Mouse (Mus musculus) forebrain, postnatal 0 days (tissue): ENCODE results near the gene Actg1. TPM values are rescaled to one million over a fixed set of nuclear protein-coding genes. Genes with fewer than 3 reads are reported as not detected.

ENCODE experiments used
- ATAC-seq: fragments of 200-750 bp; cut with Nextera tagmentation; 2 replicates; pipeline ENCODE4 v1.8.0; 2017; ENCODE audit warnings: mild to moderate bottlenecking, moderate library complexity
- DNase-seq: peaks from one replicate; pipeline ENCODE4 v3.0.0-alpha.2; 2015
- H3K27ac ChIP-seq: fragments of 300-500 bp; sonication (generic); 2 replicates; pipeline ENCODE4 v1.5.1; 2014; ENCODE audit warnings: low read depth, mild to moderate bottlenecking, antibody characterized with exemption, low read length, moderate library complexity, mixed read lengths
- H3K27me3 ChIP-seq: fragments of 300-500 bp; sonication (generic); 2 replicates; pipeline ENCODE4 v1.6.1; 2014; ENCODE audit warnings: mild to moderate bottlenecking, low read length, mixed read lengths; ENCODE audit not compliant: insufficient read depth
- H3K36me3 ChIP-seq: fragments of 300-500 bp; sonication (generic); 2 replicates; pipeline ENCODE4 v1.6.1; 2014; ENCODE audit warnings: mild to moderate bottlenecking, moderate library complexity; ENCODE audit not compliant: insufficient read depth
- H3K4me1 ChIP-seq: fragments of 300-500 bp; sonication (generic); 2 replicates; pipeline ENCODE4 v1.6.1; 2014; ENCODE audit warnings: antibody characterized with exemption; ENCODE audit not compliant: insufficient read depth
- H3K4me2 ChIP-seq: fragments of 300-500 bp; sonication (generic); 2 replicates; pipeline ENCODE4 v1.6.1; 2014; ENCODE audit warnings: low read depth, mild to moderate bottlenecking, moderate library complexity
- H3K4me3 ChIP-seq: fragments of 300-500 bp; sonication (generic); 2 replicates; pipeline ENCODE4 v1.5.1; 2014; ENCODE audit warnings: low read depth, low read length, mixed read lengths
- H3K9ac ChIP-seq: fragments of 300-500 bp; sonication (generic); 2 replicates; pipeline ENCODE4 v1.6.1; 2014; ENCODE audit warnings: mild to moderate bottlenecking
- H3K9me3 ChIP-seq: fragments of 300-500 bp; sonication (generic); 2 replicates; pipeline ENCODE4 v1.6.1; 2016; ENCODE audit warnings: low read length
- CTCF ChIP-seq: sonication (generic); IDR thresholded peaks from 2 replicates; pipeline ENCODE4 v1.5.1; 2016; ENCODE audit warnings: antibody characterized with exemption, control low read depth, low read depth
- WGBS: fragments of 180-500 bp; shearing (Covaris S2); extraction: QIAGEN DNeasy Blood & Tissue Kit; methylation state at CpG from one replicate; pipeline ENCODE4 v1.1.7; 2014; 5-methylcytosine and 5-hydroxymethylcytosine counted together
- polyA plus RNA-seq: library from polyadenylated mRNA; unstranded; fragments of >200 nt; fragmentation: Nextera tagmentation; extraction: Ambion mirVana; gene quantifications from 2 replicates; pipeline ENCODE4 v1.2.1, GENCODE M21; 2015
- total RNA-seq: library from RNA; depleted of rRNA; stranded (reverse); fragments of >200 nt; gene quantifications from 2 replicates; pipeline ENCODE4 v1.2.3, GENCODE M21; 2014

The Actg1 gene
- total and polyA plus RNA-seq, 2 experiments from 2014 or later: 2,516 to 4,381 TPM

DNA sequence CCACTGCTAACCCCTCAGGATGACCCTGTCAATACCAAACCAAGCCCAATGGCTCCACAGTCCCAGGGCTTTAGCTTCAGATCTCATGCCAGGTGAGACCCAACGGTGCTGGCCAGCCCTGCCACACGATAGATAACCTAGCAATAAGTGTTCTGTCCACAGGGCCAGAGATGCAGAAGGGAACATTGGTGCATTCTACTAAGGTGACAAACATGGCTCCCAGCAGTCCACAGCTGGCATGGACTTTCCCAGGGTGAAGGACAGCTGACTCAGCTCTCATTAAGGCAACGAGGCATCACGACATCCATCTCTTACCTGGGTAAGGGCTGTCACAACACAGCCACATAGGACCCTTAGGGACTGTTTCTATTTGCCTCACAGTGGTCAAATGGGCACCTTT is 32.8 kb upstream of the Actg1 start:
- Histone ChIP-seq H3K27me3 (no peaks in the 10 kb centered on the region), H3K4me1 (peaks cover 11% of the 10 kb centered on the region; the same call in 1 of the 2 replicates), H3K36me3 (peaks cover 65% of the 10 kb centered on the region), H3K4me2 (no peak overlapping the region), H3K27ac (no peak overlapping the region), H3K9ac (no peak overlapping the region), H3K9me3 (no peaks in the 10 kb centered on the region), H3K4me3 (no peak overlapping the region)
- no peak for TF ChIP-seq CTCF
- DNase-seq (no peak), ATAC-seq (no peak)
- WGBS: 87% methylated on average over 4 of the region's 4 CpGs

DNA sequence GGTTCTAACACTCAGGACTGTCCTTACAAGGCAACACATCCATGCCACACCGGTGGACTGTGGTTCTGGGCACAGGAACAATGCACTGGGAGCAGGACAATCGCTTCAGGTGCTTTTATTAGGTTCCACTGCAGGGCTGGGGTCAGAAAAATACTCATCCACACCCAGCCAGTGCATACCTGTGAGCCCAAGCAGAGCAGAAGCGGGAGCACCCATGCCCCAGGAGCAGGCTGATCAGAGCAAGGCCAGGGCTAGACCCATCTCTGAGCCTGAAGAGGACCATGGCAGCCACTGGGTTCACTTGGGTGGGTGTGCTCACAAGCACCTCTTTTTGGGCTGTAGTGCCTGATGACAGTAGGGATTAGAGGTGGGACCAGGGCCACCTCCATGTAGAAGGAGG is 31.9 kb upstream of the Actg1 start:
- WGBS: 95% methylated on average over 3 of the region's 3 CpGs
- DNase-seq: no peak
- no peak overlapping the region for H3K4me3 ChIP-seq

GRCm38 (mm10) chr11:120378611-120379540 is 30.5 kb upstream of the Actg1 start, which contains the start of gene Faap100:
TSS of gene Faap100 (minus strand) at chr11:120378764.
- peak within 1 kb of the TSS; percentile 94 for H3K4me2 ChIP-seq
- DNase-seq (peak; percentile 97), ATAC-seq (peak; percentile 92)
- H3K9me3 ChIP-seq: no peaks in the 10 kb centered on the region
- no peaks in the 10 kb centered on the region for H3K27me3 ChIP-seq
- H3K4me3 ChIP-seq: peak within 1 kb of the TSS; percentile 86
- H3K9ac ChIP-seq: peak within 1 kb of the TSS; percentile 75
- peak; percentile 79 for TF ChIP-seq CTCF
- 10% methylated on average over 53 of the region's 54 CpGs for WGBS
- H3K27ac ChIP-seq: peak within 1 kb of the TSS; percentile 82
- peaks cover 11% of the 10 kb centered on the region; the same call in 1 of the 2 replicates for H3K4me1 ChIP-seq
- peaks cover 66% of the 10 kb centered on the region for H3K36me3 ChIP-seq

More for the DNA sequence above, 31.9 kb upstream of the Actg1 start:
- H3K9ac ChIP-seq: no peak overlapping the region
- peaks cover 11% of the 10 kb centered on the region; the same call in 1 of the 2 replicates for H3K4me1 ChIP-seq
- H3K27ac ChIP-seq: no peak overlapping the region
- peaks cover 64% of the 10 kb centered on the region for H3K36me3 ChIP-seq
- TF ChIP-seq CTCF: no peak
- no peak overlapping the region for H3K4me2 ChIP-seq
- H3K27me3 ChIP-seq: no peaks in the 10 kb centered on the region
- no peak for ATAC-seq
- H3K9me3 ChIP-seq: no peaks in the 10 kb centered on the region

DNA sequence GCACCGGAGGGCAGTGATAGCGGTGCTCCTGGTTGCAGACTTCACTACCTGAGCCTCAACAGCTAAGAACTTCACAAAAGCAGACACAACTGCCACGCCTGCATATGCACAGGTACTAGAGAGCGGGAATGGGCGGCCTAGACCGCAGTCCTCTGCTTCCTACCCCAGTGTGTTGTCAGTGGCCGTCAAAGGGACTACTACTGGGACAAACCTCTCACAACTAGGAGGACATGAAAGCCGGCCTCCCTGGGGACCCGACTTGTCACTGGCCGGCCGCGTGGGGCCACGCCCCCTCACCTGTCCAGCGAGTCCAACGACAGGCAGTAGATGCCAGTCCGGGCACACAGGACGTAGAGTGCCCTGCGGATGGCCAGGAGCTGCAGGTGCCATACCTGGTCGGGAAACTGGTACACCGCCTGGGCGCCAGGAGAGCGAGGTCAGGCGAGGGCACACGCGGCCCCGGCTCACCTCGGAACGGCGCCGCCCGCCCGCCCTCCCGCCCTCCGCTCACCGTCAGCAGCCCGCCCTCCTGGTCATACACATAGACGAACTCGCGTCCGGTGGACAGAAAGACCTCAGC is 29.8 kb upstream of the Actg1 start:
- Histone ChIP-seq H3K36me3 (peaks cover 65% of the 10 kb centered on the region), H3K4me3 (peak overlapping the region; percentile 86), H3K27me3 (no peaks in the 10 kb centered on the region), H3K4me1 (peaks cover 11% of the 10 kb centered on the region; the same call in 1 of the 2 replicates), H3K27ac (peak overlapping the region; percentile 82), H3K9ac (peak overlapping the region; percentile 75), H3K9me3 (no peaks in the 10 kb centered on the region), H3K4me2 (peak overlapping the region; percentile 94)
- peak; percentile 49 for DNase-seq
- 2% methylated on average over 40 of the region's 40 CpGs for WGBS
- TF ChIP-seq CTCF: no peak
- peak; percentile 28 for ATAC-seq

DNA sequence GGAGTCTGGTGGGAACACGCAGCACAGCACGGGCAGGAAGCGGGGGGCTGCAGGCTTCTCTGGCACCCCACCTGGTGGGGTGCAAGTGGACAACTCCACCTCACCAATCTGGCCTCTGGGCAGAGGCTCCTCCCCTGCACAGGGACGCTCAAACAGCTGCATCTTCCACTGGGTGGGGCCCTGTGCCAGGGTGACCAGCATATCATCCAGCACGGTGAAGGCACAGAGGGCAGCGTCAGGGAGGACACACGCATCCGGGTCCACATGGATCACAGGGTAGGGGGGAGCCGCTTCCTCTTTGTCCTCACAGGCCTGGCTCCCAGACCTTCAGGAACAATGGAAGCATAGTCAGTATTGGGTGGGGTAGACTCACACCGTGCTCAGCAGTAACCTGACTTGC is 29.0 kb upstream of the Actg1 start:
- 75% methylated on average over 10 of the region's 10 CpGs for WGBS
- Histone ChIP-seq H3K36me3 (peaks cover 66% of the 10 kb centered on the region), H3K9ac (peak overlapping the region; percentile 75), H3K4me3 (peak overlapping the region; percentile 86), H3K9me3 (no peaks in the 10 kb centered on the region), H3K27ac (0 out of 2 replicates have a peak overlapping the region, but pooled peaks have one; percentile 82), H3K27me3 (no peaks in the 10 kb centered on the region), H3K4me1 (peaks cover 11% of the 10 kb centered on the region; the same call in 1 of the 2 replicates), H3K4me2 (peak overlapping the region; percentile 94)
- DNase-seq: no peak
- ATAC-seq: no peak
- TF ChIP-seq CTCF: no peak

DNA sequence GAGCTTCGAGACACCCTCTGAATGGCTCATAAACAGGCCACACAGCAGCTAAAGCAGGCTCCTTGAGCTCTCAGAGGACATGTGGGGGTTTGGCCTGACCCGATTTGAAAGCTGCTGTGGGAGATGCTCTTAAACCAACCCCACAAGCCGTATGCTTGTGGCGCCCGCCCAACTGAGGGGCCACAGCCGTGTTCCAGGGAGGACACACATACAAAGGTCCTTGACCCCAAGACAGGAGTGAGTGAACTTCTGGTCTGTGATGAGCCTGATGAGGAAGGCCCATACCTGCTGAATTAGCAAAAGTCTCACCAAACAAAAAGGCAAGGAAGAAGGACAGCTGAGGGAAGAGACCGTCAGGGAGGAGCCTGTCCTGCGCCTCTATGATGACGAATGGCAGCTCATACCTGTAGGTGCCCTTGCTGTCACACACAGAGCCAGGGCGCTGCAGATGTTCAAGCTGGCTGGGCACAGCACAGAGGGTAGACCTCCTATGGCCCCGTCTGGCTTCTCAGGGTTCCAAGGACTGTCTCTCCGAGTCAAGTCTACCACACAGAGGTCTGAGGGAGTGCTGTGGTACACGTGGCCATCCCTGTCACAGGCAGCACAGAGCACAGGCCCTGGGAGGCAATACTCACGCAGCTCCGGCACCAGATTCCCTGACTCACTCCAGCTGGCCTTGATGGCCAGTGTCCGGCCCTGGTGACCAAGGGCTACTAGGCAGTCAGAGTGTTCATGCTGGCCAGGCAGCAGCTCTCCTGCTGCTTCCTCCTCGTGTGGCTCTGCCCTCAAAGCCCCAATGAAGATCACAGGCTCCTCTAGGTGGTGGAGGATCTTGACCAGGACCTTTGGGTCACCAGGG is 28.2 kb upstream of the Actg1 start:
- H3K4me2 ChIP-seq: peak overlapping the region; percentile 94; the same call in 1 of the 2 replicates
- peaks cover 11% of the 10 kb centered on the region; the same call in 1 of the 2 replicates for H3K4me1 ChIP-seq
- no peaks in the 10 kb centered on the region for H3K27me3 ChIP-seq
- H3K9me3 ChIP-seq: no peaks in the 10 kb centered on the region
- WGBS: 90% methylated on average over 17 of the region's 17 CpGs
- H3K36me3 ChIP-seq: peaks cover 67% of the 10 kb centered on the region
- no peak overlapping the region for H3K27ac ChIP-seq
- H3K4me3 ChIP-seq: no peak overlapping the region
- DNase-seq (no peak), ATAC-seq (no peak)
- H3K9ac ChIP-seq: no peak overlapping the region; the same call in 1 of the 2 replicates
- TF ChIP-seq CTCF: no peak
